Mouse (Mus musculus): Measurements from ENCODE around the gene Mrpl39. TPM values are rescaled to one million over a fixed set of nuclear protein-coding genes. Genes with fewer than 3 reads are reported as not detected.

Gene Mrpl39
- polyA plus RNA-seq, 1 experiment from 2014 or later: 35.6 TPM

GRCm38 (mm10) chr16:84680760-84681159 is 54.8 kb downstream of the Mrpl39 start:
- Histone ChIP-seq H3K4me1 (ENCODE audit: control insufficient read depth, insufficient read depth, low read depth, low read length) (no peaks in the 10 kb centered on the region), H3K9me3 (ENCODE audit: control insufficient read depth, low read length) (no peaks in the 10 kb centered on the region), H3K4me2 (ENCODE audit: low read length) (no peak overlapping the region), H3K9ac (ENCODE audit: low read depth, low read length) (no peak overlapping the region), H3K27me3 (replicated peaks; ENCODE audit: control insufficient read depth, insufficient read depth, low read length) (no peaks in the 10 kb centered on the region), H3K4me3 (ENCODE audit: low read length) (no peak overlapping the region), H3K27ac (ENCODE audit: low read depth, low read length) (no peak overlapping the region), H3K36me3 (ENCODE audit: control insufficient read depth, insufficient read depth, low read length) (no peaks in the 10 kb centered on the region)
- WGBS: 82% methylated on average over 5 of the region's 5 CpGs
- no peak for ATAC-seq

- no peak overlapping the region for H3K4me3 ChIP-seq (ENCODE audit: low read length)
- H3K36me3 ChIP-seq (ENCODE audit: control insufficient read depth, insufficient read depth, low read length): no peaks in the 10 kb centered on the region
- ATAC-seq: no peak
- H3K27ac ChIP-seq (ENCODE audit: low read depth, low read length): no peak overlapping the region
- no peaks in the 10 kb centered on the region for H3K9me3 ChIP-seq (ENCODE audit: control insufficient read depth, low read length)
- no peak overlapping the region for H3K9ac ChIP-seq (ENCODE audit: low read depth, low read length)
- WGBS: 78% methylated on average over 3 of the region's 3 CpGs
- no peak overlapping the region for H3K4me2 ChIP-seq (ENCODE audit: low read length)
- no peaks in the 10 kb centered on the region for H3K27me3 ChIP-seq (replicated peaks; ENCODE audit: control insufficient read depth, insufficient read depth, low read length)
- H3K4me1 ChIP-seq (ENCODE audit: control insufficient read depth, insufficient read depth, low read depth, low read length): no peaks in the 10 kb centered on the region
Measured at GRCm38 (mm10) chr16:84677292-84677691, 58.2 kb downstream of the Mrpl39 start.

MicroRNAs within 50 kb of the gene (microRNA counts, 519-probe panel; counts per million panel counts)
- 2,300 counts per million, percentile 54 among the panel's probes with 10 or more counts for microRNA mmu-miR-155

Small RNAs within 50 kb of the gene (microRNA-seq; reads per million reads assigned to microRNA genes)
- gene Mir155: 123 reads per million, percentile 51 among the genes with 10 or more reads in this experiment

Other genes starting within 250 kb of the Mrpl39 start
- 0.16 and 0.43 TPM in 2 replicates for gene A730009L09Rik, start 220.6 kb downstream of the Mrpl39 start, polyA plus RNA-seq (2015; fragmentation: Nextera tagmentation; extraction: Ambion mirVana)
- 22.2 and 25.7 TPM in 2 replicates for gene Jam2, start 38.4 kb upstream of the Mrpl39 start, polyA plus RNA-seq (2015; fragmentation: Nextera tagmentation; extraction: Ambion mirVana)
- gene Gabpa, start 99.2 kb upstream of the Mrpl39 start, polyA plus RNA-seq (2015; fragmentation: Nextera tagmentation; extraction: Ambion mirVana): 15.1 and 18.2 TPM in 2 replicates
- gene Atp5j, start 99.9 kb upstream of the Mrpl39 start, polyA plus RNA-seq (2015; fragmentation: Nextera tagmentation; extraction: Ambion mirVana): 739 and 807 TPM in 2 replicates